8 mouse cellular contexts compared by ENCODE assay signal in the genomic region with DNA sequence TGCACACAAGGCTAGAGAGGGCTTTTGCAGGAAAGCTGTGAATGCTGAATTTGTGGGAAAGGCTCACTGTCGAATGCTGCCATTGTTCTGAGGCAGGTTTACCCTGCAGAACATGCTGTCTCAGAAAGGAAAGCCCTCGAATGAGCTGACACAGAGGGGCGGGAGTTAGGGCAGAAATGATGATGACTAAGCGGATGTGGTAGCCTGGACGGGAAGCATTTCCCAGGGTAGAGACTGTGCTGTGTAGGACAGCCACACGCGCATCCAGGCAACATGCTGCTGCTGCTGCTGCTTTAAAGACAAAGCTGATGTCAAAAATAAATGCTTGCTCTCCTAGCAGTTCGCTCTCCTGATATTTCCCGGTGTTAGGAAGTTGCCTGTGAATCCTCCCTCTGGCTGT. TPM values are rescaled to one million over a fixed set of nuclear protein-coding genes. Genes with fewer than 3 reads are reported as not detected.
DNase-seq lines count a peak whose midpoint lies in the region; ATAC-seq lines count a peak whose summit lies in the region.

No protein-coding gene starts in this region.

- no peaks in the 10 kb centered on the region for H3K9me3 ChIP-seq in forebrain, embryonic 14.5 days (replicated peaks; ENCODE audit: control insufficient read depth, low read length)
- H3K9me3 ChIP-seq in forebrain, embryonic 10.5 days: no peaks in the 10 kb centered on the region
- no peaks in the 10 kb centered on the region for H3K9me3 ChIP-seq in midbrain, embryonic 14.5 days (ENCODE audit: control insufficient read depth, low read length)

- H3K4me2 ChIP-seq in forebrain, embryonic 14.5 days (ENCODE audit: low read length): no peak overlapping the region
- H3K4me2 ChIP-seq in midbrain, embryonic 14.5 days (ENCODE audit: low read length): no peak overlapping the region

- H3K36me3 ChIP-seq in forebrain, embryonic 14.5 days (ENCODE audit: control insufficient read depth, insufficient read depth, low read length): no peaks in the 10 kb centered on the region
- no peaks in the 10 kb centered on the region for H3K36me3 ChIP-seq in forebrain, embryonic 10.5 days (replicated peaks)
- no peaks in the 10 kb centered on the region for H3K36me3 ChIP-seq in midbrain, embryonic 14.5 days (ENCODE audit: control insufficient read depth, insufficient read depth, low read length)

- H3K27me3 ChIP-seq in forebrain, embryonic 14.5 days (replicated peaks; ENCODE audit: control insufficient read depth, insufficient read depth, low read length): no peaks in the 10 kb centered on the region
- H3K27me3 ChIP-seq in forebrain, embryonic 10.5 days (ENCODE audit: poor library complexity, severe bottlenecking): no peaks in the 10 kb centered on the region
- no peaks in the 10 kb centered on the region for H3K27me3 ChIP-seq in midbrain, embryonic 14.5 days (ENCODE audit: control insufficient read depth, insufficient read depth, low read length)

- H3K9ac ChIP-seq in forebrain, embryonic 14.5 days (ENCODE audit: low read length): no peak overlapping the region
- no peak overlapping the region for H3K9ac ChIP-seq in midbrain, embryonic 14.5 days (replicated peaks; ENCODE audit: low read length)

- no peak overlapping the region for H3K27ac ChIP-seq in forebrain, embryonic 14.5 days (ENCODE audit: low read depth, low read length)
- no peak overlapping the region for H3K27ac ChIP-seq in forebrain, embryonic 10.5 days
- no peak overlapping the region for H3K27ac ChIP-seq in midbrain, embryonic 14.5 days (replicated peaks; ENCODE audit: low read depth, low read length)

- DNase-seq in forebrain, embryonic 14.5 days (ENCODE audit: low spot score): no peak
- no peak for DNase-seq in forebrain, embryonic 10.5 days (ENCODE audit: extremely low spot score, low spot score)
- DNase-seq in spleen, postnatal 36 days (ENCODE audit: low spot score in 2 of 2): peak; percentile 16 to 34
- DNase-seq in spleen, postnatal 4 days (ENCODE audit: low spot score in 2 of 2): no peak
- DNase-seq in induced T-regulatory cell, adult 2 months (ENCODE audit: low read depth): peak; percentile 63
- DNase-seq in midbrain, embryonic 14.5 days: peak; percentile 35
- no peak for DNase-seq in ovary, postnatal 14 days (ENCODE audit: low spot score)
- DNase-seq in spleen, adult 12 weeks (ENCODE audit: low spot score): no peak

- peak; percentile 55; the same call in 1 of the 2 replicates for ATAC-seq in forebrain, embryonic 14.5 days
- no peak for ATAC-seq in midbrain, embryonic 14.5 days (ENCODE audit: low FRiP score, low TSS enrichment)

- WGBS in forebrain, embryonic 14.5 days: 50% methylated on average over 9 of the region's 9 CpGs
- 65% methylated on average over 9 of the region's 9 CpGs for WGBS in forebrain, embryonic 10.5 days
- WGBS in midbrain, embryonic 14.5 days: 53% methylated on average over 9 of the region's 9 CpGs

- H3K4me1 ChIP-seq in forebrain, embryonic 14.5 days (ENCODE audit: control insufficient read depth, insufficient read depth, low read length): no peaks in the 10 kb centered on the region
- 0 out of 2 replicates have a peak, but pooled peaks cover 5% of the 10 kb centered on the region for H3K4me1 ChIP-seq in forebrain, embryonic 10.5 days
- no peaks in the 10 kb centered on the region for H3K4me1 ChIP-seq in midbrain, embryonic 14.5 days (ENCODE audit: control insufficient read depth, insufficient read depth, low read length)

- no peak overlapping the region for H3K4me3 ChIP-seq in forebrain, embryonic 14.5 days (ENCODE audit: low read depth, low read length)
- no peak overlapping the region for H3K4me3 ChIP-seq in forebrain, embryonic 10.5 days
- H3K4me3 ChIP-seq in midbrain, embryonic 14.5 days (replicated peaks; ENCODE audit: low read depth, low read length): no peak overlapping the region

RNA-seq across cellular contexts. Expression of a gene that starts 24.9 kb away (rescaled TPM):
- 2.7 and 3.3 TPM in 2 replicates for polyA plus RNA-seq in forebrain, embryonic 14.5 days (2014; fragmentation: Nextera tagmentation; extraction: Ambion mirVana)
- 9.1 and 10.9 TPM in 2 replicates for polyA plus RNA-seq in forebrain, embryonic 10.5 days (2016; fragmentation: Nextera tagmentation; extraction: Ambion mirVana)
- 5.2 and 5.3 TPM in 2 replicates for polyA plus RNA-seq in midbrain, embryonic 14.5 days (2014; fragmentation: Nextera tagmentation; extraction: Ambion mirVana)

Comparison
In these comparisons a context has a peak if more than half of its experiments do, and no peak if none do; other contexts are left out.
1. DNase-seq: peak in spleen, postnatal 36 days (2 of 2), induced T-regulatory cell, adult 2 months (single experiment) and midbrain, embryonic 14.5 days (single experiment); none in forebrain, embryonic 14.5 days (single experiment), forebrain, embryonic 10.5 days (single experiment), spleen, postnatal 4 days (0 of 2), ovary, postnatal 14 days (single experiment) and spleen, adult 12 weeks (single experiment).